Mouse (Mus musculus) urinary bladder, postnatal 36 days (tissue): Measurements from ENCODE around the gene Dennd2a.
A peak's percentile ranks its signal among the peaks of the same experiment; 100 is the strongest.

Experiments
- DNase-seq, 2 experiments: peaks; one replicate each; pipeline ENCODE4 v3.0.0; 2022; ENCODE audit warnings: low spot score in 2 of 2, mixed read lengths in 1 of 2

The Dennd2a gene

DNA sequence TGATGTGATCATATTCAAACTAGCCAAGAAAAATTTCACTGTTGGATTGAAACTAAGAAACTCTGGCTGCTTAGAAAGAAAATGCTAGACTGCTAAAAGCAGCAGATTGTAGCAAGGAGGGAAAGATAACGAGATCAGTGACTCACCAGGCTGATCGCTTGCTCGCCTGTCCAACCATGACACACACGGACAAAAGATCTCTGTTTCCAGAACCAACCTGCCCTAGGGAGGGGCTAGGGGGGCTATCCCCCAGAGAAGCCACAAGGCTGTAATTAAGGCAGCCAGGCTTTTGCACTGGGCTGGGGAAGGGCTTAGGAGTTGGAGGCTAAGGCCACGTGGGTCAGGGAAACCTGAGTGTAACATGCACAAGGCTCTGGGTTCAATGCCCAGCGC is 41.9 kb downstream of the Dennd2a start:
- DNase-seq: peak in 1 of 2 experiments; percentile 11

DNA sequence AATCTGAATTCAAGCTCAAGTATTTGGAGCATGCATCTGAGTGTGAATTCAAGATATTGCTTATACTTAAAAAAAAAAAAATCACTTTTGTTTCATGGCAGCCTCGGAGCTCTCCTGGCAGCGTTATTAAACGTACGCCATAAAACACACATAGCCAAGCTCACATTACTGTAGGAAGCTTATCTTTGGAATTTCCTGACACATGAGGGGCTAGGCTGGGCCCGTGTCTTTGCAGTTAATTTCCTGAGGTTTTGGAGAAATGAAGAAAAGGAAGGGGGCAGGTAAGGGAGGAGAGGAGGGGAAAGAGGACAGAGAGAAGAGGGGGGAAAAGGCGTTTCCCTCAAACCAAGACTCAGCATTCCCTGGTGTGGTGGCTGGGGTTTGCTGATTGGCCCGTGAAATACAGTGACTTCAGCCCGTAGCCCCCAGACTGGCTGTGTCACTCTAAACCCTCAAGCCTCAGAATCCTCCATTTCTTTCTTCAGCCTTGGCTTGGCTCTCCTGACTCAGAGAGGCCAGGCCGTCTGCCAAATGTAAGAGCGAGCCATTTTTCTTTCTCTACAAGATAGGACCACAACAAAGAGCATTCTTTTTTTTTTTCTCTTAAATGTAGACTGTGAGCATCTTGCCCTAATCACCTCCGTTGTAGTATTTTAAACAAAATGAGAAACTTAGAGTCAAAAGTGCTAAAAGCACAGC is 42.5 kb downstream of the Dennd2a start:
- DNase-seq: peak in 1 of 2 experiments; percentile 27

DNA sequence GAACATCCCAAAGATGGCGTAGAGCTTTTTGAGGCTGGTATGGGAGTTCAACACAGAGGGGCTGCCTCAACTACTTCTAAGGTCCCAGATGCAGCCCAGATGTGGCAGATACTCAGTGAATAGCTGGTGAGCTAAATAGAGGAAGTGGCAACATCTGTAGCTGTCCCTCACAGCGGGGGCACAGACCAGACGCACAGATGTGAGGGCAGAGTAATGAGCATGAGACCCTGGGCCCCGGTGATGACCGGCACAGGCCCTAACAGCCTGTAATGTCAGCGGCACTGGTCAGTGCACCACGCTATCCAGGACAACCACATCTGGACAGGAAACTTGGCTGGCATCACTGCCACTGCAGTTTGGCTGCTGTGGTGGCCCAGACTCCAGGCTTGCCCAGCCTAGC is 54.2 kb downstream of the Dennd2a start:
- no peak for DNase-seq

DNA sequence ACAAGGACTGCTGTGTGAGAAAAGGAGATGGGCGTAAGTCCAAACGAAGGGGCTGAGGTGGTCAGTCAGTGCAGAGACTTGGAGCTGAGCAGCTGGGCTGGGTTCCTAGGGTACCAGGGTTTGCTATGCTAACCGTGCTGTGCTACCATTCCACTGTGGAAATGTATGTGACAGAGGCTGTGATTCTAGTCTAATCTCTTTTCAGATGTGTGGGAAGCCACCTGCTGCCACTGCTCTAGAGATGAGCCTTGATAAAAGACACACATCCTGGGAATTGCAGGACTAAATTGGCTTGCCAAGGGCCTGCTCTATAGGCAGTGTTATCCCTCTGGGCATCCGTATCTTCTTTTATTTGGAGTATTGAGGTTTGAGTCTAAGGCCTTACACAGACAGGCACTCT is 60.5 kb downstream of the Dennd2a start:
- DNase-seq: no peak

DNA sequence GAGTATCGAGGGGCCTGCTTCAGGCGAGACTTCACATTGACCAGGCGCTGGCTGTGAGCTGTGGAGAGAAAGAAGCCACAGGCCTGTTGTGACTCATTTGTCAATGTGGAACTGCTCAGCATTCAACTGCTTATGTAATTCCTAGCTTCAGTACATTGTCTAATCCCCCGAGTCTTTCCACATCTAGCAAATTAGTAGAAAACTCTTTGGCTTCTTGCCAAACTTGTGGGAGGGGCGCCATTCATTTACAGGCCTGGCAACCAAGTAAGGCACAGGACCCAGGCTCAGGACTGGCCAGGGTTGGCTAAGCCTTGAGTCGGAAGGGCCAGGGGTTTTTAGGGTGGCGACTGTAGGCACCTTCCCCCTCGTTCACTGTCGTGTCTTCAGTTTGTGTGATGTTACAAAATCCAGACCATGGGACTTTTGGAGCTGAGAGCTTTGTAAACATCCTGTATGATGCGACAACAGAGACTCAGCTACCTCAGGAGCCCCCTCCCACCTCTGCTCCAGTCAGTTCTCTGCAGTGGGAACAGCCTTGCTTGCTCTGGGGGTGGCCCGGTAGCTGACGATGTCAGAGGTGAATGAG is 64.4 kb downstream of the Dennd2a start:
- DNase-seq: peak; percentile 35 to 71

DNA sequence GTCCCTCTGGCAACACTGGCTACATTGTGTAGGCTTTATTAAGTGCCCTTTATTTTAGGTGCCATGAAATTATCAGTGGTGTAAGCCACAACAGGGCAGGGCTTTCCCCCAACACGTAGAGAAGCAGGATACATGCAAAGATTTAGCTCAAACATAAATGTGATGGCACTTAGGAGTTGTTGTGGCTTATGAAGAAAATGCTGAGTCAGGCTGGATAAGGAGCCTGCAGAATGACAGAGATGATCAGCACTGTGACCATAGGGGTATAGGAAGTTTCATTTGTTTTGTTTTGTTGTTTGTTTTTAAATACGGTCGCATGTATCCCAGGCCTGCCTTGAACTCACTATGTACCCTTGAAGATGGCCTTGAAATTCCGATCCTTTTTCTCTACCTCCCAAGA is 65.5 kb downstream of the Dennd2a start:
- DNase-seq: no peak

DNA sequence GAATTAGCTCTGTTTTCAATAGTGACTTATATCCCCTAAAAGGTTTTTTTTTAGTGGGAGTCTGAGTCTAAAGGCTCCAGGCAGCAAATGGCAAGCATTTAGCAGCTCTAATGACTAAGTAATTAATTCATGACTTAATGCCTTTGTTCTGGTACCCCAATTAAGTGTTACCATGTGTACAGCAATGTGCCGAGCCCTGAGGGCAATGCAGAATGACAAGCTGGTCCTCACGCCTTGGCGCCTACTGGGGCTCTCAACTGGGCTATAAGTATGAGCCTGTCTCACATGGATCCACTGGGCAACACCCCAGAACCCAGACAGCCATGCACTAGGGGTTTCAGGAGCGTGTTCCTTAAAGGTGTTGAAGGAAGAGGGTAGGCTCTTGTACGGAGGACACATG is 66.5 kb downstream of the Dennd2a start:
- DNase-seq: no peak

DNA sequence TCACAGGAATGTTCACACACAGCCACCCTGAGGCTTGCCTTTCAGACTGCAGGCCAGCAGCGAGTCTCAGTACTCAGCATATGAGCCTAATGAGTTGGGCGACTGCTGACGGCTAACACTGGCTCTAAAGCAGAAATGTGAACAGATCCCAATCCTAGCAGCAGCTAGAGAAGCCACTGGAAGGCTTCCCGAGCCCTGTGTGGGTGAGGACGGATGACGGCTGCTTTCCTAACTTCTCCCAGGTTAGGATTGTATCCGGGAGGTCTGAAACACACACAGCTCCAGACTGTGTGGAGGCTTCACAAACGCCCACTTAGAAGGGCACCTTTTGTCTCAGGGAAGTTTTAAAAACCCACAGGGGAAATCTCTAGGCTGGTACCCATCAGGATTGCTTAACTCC is 69.4 kb downstream of the Dennd2a start:
- no peak for DNase-seq

DNA sequence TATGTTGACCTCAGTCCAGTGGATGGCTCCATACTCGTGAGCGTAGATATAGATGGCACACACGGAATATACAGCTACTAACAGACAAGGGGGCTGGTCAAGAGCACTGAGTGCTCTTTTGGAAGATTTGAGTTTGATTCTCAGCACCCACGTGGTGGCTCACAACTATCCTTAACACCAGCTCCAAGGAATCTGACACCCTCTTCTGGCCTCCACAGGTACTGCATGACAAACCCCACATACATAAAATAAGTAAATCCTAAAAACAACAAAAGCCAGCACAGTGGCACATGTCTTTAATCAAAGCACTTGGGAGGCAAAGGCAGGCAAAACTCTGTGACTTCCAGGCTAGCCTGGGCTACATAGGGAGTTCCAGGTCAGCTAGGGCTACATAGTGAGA is 74.0 kb downstream of the Dennd2a start:
- no peak for DNase-seq

DNA sequence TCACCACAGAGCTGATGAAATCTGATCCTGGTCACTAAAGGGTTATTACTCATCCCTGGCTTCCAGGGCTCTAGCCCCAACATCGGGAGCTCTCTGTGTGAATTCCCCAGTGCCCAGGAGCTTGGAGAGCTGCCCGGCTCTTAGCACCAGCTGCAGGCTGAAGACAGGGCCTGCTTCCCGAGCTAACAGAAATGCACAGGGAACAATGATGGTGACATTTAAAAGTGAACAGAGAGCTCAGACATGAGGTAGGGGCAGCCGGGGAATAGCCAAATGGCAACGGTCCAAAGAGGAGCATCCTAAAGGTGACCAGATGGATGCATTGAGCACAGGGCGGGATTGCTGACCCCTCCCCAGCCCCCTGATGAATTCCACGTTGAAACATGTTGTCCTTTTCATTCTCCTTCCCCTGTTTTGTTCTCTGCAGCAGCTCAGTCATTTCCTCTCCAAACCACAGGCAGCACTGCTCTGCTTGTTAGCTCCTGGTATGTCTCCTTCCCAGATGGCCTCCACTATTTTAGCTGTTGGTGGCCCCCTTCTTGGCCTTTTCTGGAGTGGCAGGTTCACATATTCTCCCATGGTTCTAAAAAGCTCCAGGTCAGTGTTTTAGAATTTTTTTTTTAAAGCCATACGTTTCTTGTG is 79.0 kb downstream of the Dennd2a start:
- peak in 1 of 2 experiments; percentile 47 for DNase-seq

DNA sequence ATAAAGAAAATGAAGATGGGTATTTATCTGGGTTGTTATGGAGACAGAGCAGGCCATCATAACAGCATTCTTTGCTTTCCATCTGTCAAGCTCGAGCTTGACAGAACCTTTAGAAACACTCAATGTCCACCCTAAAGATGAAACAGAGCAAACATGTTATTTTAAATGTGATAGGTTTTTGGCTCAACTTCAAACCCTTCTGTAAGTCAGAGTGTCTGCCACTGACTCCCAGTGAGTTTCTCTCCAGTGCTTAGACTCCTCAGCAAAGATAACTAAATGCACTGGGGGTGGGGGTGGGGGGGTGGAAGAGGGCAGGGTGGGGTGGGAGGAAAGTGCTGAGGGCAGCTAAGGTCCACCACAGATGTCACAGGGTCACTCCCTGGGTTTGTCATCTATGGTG is 81.0 kb downstream of the Dennd2a start:
- no peak for DNase-seq

DNA sequence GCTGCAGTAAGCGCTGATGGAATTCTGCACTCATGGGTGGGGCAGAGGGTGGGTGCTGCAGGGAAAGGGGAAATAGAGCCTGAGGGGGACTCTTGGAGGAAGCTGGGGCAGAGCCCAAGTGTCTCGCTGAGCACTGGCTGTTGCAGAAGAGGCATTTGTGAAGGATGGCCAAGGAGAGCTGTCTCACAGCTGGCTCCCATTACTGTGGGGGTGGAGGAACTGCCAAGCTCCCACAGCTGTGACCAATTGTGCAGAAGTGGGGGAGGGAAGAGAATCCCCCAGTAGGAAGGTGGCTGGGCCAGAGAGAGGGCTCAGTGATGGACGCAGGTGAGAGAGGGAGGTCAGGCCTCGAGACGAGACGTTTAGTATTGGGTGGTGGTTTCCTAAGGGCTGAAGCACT is 83.2 kb downstream of the Dennd2a start:
- DNase-seq: peak; percentile 16 to 36

DNA sequence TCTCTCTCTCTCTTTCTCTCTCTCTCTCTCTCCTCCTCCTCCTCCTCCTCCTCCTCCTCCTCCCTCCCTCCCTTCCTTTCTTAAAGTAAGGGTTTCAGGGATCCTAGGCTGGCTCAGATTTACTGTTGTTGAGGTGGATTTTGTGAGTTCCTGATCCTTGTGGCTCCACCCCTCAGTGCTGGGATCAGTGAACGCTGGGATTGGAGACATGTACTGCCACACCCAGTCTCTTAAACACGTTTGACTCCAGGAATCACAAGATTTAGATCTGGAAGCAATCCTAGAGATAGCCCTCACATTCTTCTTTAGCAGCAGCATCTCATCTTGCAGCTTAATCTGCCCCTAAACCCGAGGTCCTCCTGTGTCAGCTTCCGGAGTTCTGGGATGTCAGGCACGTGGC is 84.8 kb downstream of the Dennd2a start:
- DNase-seq: no peak

DNA sequence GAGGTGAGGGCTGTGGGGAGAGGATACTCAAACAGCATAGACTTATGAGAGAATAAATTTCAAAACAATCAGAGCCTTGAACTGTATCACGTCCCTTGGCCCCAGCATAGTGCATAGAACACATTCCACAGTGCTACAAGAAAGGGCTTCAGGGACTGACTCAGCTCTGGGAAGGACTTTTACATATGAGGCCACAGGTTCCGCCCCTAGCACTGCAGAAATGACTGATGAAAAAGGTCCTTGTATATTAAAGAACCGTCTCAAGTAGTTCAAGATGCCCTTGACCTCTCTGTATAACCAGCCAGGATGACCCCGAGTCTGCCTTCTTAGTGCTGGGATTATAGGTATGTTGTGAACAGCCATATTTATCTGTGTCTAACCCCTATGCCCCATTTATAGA is 85.4 kb downstream of the Dennd2a start:
- DNase-seq: no peak

DNA sequence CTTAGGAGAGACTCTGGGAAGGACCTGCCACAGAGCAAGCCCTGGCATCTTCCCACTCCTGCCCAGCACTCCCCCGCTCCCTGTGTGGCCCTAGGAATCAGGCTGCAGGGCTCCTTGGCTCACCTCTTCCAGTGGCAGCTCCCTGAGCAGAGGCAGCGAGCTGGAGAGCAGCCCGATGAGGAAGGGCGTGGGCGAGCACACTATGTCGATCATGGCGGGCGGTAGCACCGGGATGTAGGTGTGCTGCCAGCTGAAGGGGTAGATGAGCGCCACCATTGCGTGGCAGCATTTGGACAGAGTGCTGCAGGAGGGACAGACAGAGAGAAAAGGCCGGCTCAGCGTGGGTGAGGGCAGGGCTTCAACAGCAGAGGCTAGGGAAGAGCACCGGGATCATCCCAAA is 87.6 kb downstream of the Dennd2a start:
- no peak for DNase-seq

DNA sequence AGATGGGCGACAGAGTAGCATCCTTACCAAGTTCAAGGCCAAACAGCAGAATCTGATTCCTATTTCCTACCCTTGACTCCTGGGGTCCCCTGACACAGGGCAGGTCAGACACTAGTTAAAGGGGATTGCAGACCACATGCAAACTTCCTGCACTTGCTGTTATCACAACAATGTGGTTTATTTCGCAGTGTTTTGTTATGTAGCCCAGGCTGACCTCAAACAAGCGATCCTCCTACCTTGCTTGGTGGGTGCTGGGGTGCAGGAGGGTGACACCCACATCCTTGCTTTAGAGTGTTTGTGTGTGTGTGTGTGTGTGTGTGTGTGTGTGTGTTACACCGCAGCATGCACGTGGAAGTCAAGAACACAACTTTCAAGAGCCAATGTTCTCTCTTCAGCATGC is 88.2 kb downstream of the Dennd2a start:
- no peak for DNase-seq

DNA sequence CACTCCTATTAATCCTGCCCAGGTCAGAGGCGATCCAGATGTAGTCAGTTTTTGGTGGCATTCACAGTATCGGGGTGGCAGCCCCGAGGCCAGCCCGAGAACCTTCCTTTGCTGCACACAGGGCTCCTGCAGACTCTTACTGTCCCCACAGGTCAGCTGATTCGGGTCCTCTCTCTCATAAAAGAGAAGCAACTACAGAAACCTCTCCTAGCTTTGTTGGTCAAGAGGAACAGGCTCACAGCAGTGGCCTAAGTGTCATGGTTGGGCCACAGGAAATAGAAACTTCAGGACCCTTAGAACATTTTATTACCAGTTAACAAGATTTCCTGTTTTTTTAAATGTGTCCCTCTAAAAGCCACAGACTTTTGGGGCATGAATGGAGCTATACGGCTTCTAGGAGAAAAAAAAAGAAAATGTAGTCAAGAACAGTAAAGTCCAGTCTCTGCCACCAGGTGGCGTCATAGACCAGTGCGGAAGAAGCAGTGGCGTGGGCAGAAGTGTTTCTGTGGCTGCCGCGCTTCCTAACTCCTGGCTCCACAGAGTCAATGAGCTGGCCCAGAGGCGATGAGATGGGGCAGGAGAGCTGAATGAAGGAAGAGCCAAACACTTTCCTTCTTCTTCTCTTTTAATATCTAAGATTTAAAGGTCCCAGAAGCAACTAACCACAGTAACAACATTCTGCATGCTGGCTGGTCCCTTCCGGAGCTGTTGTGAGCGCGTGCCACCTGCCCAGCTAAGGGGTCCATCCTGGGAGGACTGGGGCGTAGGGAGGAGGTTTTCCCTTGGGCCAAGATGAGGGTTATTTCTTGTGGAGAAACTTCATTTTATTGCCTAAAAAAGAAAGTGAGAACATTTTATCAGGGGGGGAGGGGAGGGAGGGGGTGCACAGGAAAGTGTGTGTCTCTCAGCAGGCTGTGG is 94.8 kb downstream of the Dennd2a start:
- DNase-seq: peak; percentile 74 to 76

DNA sequence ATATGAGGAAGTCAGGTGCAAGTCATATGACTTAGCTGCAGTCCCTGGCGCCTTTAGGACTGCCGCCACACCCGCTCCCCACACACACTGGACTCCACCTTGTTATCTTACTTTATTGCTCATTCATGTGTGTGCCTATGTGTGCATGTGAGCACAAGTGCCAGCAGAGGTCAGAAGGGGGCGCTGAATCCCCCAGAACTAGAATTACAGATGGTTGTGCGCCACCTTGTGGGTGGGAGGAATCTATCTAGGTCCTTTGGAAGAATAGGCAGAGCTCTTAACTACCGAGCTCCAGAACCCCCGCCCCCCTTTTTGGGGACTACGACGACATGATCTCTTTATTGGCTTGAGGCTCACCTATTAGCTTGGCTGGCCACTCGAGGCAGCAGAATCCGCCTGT is 97.6 kb downstream of the Dennd2a start:
- DNase-seq: no peak

DNA sequence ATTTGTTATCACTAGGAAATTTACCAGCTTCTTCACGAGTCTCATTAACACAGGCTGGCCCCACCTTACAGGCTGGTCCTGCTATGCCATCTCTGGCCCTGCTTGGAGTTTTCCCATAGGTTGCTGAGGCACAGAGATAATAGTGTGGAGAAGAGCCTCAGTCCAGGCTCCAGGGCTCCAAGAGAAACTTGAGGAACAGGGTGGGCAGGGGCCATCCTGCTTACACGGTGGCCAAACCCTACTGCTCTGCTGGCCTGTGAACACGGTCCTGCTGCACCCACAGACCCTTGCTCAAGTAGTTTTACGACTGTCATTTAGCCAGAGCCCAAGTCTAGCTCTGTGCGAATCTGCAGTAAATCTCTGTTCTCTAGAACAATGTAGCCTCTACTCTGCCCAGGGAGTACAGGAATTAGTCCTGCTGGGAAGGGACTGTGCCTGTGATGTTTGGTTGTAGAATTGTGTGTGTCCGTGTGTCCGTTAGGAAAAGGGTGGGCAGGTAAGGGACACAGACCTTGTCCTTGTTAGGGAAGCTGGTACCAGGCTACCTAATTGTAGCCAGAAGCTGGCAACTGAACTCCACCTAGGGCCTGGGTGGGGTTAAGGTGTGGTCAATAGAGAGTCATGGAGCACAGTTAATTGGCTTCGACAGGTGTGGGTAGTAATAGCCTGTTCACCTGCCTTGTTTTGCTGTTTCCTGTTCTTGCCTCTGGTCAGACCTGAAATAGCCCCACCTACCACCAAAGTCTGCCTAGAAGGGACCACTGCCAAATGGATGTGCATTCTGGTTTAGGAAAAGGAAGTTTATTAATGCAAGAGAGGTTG is 102.1 kb downstream of the Dennd2a start:
- DNase-seq: no peak

DNA sequence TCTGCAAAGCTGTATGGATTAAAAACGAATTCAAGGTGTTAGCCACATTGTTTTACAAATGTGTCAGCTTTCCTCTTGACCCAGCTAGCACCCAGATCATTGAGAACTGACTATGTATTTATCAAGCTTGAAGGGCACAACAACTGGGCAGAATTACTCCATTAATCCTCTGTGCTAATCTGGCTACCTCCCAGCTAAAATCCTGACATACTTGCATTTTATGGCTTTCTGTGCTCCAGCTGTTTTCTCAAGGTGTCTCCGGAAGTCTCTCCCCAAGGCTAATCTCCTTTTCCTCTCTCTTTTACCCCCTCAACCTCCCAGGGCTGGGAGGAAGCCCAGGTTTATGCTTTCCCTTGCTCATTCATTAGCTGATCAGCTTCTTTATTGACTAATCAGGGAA is 103.1 kb downstream of the Dennd2a start:
- DNase-seq: no peak

DNA sequence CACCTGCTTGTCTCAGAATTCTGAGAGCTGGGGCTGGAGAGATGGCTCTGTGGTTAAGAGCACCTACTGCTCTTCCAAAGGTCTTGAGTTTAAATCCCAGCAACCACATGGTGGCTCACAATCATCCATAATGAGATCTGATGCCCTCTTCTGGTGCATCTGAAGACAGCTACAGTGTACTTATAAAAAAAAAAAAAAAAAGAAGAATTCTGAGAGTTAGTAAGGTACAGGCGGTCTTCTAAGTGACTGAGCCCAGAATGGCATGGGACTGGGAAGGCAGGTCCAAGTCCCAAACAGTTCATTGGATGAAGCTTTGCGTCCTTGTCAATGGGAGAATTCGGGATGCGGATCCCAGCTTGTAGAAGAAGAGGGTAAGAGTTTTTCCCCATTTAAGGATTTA is 104.1 kb downstream of the Dennd2a start:
- no peak for DNase-seq
